Mouse (Mus musculus) liver, embryonic 18 days (tissue): ENCODE measurements around the gene Tcn2. TPM values are rescaled to one million over a fixed set of nuclear protein-coding genes. Genes with fewer than 3 reads are reported as not detected.

Source experiments
- polyA plus RNA-seq: library from polyadenylated mRNA; depleted of rRNA; stranded (reverse); fragments of >200 nt; gene quantifications from 2 replicates; pipeline ENCODE4 v1.2.3, GENCODE M21; 2012; rRNA removed

The Tcn2 gene
- 54.0 and 56.8 TPM in 2 replicates for polyA plus RNA-seq

DNA sequence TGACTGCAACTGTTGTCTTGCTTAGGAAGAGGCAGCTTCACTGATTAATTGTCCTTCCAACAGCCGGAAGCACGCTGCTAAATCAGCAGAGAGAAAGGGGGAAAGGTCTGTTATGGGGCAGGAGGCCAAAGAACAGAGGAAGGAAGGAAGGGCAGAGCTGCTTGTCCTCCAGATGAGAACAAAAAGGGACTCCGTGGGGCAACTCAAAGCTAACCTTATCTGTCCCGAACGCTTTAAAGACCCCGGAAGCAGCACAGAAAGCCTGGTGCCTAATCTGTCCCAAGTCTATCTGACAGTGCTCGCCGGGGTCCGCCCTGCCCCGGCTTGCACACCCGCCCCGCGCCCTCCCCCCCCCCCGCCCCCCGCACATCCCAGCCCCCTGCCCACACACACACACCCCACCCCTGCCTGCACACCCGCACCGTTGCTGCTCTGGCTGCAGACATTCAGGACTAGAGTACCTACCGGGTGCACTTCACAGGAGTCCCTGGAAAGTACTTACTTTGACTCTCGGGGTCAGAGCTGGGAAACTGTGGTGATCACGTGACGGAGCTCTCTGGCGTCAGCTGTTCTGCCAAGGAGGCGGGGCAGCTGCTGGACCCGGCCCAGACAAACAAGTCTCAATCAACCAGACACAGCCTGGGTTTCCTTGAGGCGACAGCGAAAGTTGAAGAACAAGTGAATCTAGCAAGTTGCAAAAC is at the start of gene Tcn2:
Gene Tcn2 (minus strand): TSS at position 649 of the 701 bp plus-strand sequence.

DNA sequence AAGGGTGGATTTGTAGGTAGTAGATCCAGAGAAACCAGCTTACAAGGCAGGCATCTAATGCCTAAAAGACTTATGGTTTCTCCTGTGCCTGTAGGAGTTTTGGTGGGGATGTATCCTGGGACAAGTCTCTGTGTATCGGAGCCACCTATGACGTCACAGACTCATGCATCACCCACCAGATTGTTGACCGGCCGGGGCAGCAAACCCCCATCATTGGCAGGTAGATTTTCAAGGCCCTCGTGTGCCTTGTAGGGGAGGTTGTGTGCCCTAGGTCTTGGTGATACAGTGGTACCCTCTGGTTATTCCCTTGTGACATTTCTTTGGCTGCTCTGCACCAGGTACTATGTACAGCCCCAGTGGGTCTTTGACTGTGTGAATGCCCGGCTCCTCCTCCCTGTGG is 44.7 kb upstream of the Tcn2 start, which contains the start of gene 4930556J24Rik:
Gene 4930556J24Rik (minus strand): TSS at position 101 of the 400 bp plus-strand sequence.

DNA sequence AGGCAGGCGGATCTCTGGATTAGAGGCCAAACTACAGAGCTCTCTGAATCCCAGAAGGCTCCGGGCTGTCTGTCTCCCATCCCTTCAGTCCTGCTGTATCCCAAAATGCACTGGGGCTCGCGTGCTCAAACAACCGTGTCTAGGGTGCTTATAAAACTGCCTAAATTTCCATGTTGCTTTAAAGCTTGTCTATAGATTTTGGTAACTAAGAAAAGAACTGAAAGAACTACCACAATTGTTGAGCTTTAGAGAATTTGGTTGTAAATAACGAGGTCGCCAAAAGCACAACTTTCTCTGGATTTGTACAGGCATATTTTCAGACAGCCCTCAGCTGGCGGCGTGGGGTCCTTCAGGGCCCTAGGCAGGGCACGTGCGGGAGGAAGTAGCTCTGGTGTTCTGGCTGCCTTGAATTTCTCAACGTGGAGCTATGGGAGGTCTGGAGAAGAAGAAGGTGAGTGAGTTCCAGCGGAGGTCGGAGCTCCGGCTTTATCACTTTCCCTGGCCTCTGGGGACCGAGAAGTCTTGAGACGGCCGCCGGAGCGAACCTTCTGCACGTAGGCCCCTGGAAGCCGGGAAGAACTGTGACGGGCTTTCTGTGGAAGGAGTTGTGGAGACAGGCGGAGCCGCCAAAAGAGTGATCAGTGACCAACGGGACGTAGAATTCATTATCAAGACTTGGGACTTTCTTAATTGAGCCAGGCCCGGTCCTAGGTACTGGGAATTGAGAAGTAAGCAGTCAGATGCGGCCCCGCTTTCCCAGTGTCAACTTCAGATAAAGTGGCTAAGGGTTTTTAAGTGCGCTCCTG is 31.9 kb upstream of the Tcn2 start, which contains the start of gene Pes1:
Gene Pes1 (plus strand): TSS at position 366 of the 806 bp plus-strand sequence.

DNA sequence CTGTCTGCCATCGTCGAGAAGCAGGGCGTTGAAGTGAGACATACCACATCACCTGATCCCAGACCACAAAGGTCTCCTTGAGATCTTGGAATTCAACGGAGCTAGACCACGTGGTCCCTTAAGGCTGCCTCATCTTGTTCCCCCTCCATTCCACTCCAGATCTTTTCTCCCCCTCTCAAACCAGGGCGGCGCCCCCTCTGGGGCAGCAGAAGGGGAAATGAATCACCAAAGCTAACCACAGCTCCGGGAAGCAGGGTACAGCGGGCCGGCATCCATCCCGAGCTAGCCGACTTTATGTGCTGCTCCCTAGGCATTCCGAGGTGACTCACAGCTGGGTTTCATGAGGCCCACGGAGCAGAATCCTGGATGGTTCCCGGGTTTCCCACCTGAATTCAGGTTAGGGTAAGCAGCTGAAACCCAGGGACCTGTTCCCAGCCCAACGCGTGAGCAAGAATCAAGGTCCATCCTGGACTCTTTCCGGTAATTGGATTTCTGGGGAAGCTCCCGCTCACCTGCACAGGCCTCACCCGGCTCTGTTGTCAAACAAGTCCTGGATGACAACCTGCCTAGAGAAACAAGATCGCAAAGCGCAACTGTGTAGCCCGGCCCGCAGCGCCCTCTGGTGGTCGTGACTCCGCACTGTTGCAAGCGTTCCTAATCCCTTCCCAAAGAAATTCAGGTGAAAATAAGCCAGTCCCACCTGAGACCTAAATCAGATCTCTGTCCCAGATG is 17.7 kb downstream of the Tcn2 start, which contains the start of gene Slc35e4:
Gene Slc35e4 (minus strand): TSS at position 556 of the 732 bp plus-strand sequence.

DNA sequence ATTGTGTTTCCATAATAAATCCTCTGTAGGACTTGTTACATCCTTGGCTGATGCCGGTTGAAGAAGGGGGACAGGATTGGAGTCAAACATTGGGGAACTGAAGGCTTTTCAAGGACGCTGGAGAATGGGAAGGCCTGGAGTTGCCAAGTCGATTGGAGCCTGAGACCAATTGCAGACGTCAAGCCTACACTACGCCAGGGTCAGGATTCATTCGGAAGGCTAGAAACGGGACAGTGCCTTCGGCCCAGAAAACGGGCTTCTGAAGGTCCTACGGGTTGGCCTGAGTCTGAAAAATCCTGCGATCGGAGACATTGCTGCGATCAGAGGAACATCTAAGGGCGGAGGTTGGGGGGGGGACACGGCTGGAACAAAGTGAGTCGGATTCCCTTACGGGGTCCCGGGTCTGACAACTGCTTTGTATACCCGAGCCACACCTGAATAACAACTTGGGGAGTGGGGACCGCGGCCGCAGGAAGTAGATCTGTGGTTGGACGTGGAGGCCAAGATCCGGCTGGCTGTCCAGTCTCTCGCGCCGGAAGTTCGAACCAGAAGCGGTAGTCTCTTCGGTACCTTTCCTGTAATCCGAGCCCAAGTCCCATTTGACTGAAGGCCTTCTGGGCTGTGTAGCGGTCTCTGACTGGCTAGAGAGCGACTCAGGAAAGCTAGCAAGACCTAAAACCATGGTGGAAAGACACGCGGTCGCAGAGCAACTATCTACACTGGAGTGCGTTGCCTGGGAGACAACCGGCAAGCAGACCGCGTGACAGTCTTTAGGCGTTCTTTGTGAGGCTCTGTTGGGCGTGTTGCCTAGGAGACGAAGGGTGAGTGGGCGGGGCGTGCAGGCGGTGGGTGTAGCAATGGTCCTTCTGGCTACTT is 37.3 kb downstream of the Tcn2 start, which contains the start of the genes 4921536K21Rik and Dusp18:
Gene 4921536K21Rik (minus strand): TSS at position 693 of the 876 bp plus-strand sequence.
Gene Dusp18 (plus strand): TSS at position 835 of the 876 bp plus-strand sequence.

Other genes starting within 250 kb of the Tcn2 start
- gene Osbp2, start 68.3 kb downstream of the Tcn2 start, polyA plus RNA-seq, result 0.01 and 0.03 TPM in 2 replicates
- gene 4921536K21Rik, start 37.1 kb downstream of the Tcn2 start, polyA plus RNA-seq, result 0.01 and 0.02 TPM in 2 replicates
- gene Dusp18, start 36.9 kb downstream of the Tcn2 start, polyA plus RNA-seq, result 0.13 and 0.14 TPM in 2 replicates
- 0.34 and 0.35 TPM in 2 replicates for gene Slc35e4, start 17.5 kb downstream of the Tcn2 start, polyA plus RNA-seq
- gene Pes1, start 31.8 kb upstream of the Tcn2 start, polyA plus RNA-seq, result 29.9 and 30.8 TPM in 2 replicates
- gene 4930556J24Rik, start 44.6 kb upstream of the Tcn2 start, polyA plus RNA-seq, result not detected in 2 replicates
- gene Gal3st1, start 51.5 kb upstream of the Tcn2 start, polyA plus RNA-seq, result 5.6 and 7.7 TPM in 2 replicates
- 9.2 and 11.1 TPM in 2 replicates for gene Sec14l4, start 99.3 kb upstream of the Tcn2 start, polyA plus RNA-seq
- not detected in 2 replicates for gene Sec14l3, start 132.7 kb upstream of the Tcn2 start, polyA plus RNA-seq
- gene Mtfp1, start 163.3 kb upstream of the Tcn2 start, polyA plus RNA-seq, result 13.4 and 13.6 TPM in 2 replicates
- 42.8 and 52.5 TPM in 2 replicates for gene Sec14l2, start 191.3 kb upstream of the Tcn2 start, polyA plus RNA-seq
- 6.7 and 6.8 TPM in 2 replicates for gene Rnf215, start 203.0 kb upstream of the Tcn2 start, polyA plus RNA-seq
- 1.2 and 1.3 TPM in 2 replicates for gene Ccdc157, start 228.1 kb upstream of the Tcn2 start, polyA plus RNA-seq
- gene Sf3a1, start 228.2 kb upstream of the Tcn2 start, polyA plus RNA-seq, result 9.9 and 11.3 TPM in 2 replicates